Mouse (Mus musculus): ENCODE results near the gene Rhot1. TPM values are rescaled to one million over a fixed set of nuclear protein-coding genes. Genes with fewer than 3 reads are reported as not detected.

Rhot1 gene
- 65.2 and 68.7 TPM in 2 replicates for polyA plus RNA-seq (2014; fragmentation: Nextera tagmentation; extraction: Ambion mirVana)

DNA sequence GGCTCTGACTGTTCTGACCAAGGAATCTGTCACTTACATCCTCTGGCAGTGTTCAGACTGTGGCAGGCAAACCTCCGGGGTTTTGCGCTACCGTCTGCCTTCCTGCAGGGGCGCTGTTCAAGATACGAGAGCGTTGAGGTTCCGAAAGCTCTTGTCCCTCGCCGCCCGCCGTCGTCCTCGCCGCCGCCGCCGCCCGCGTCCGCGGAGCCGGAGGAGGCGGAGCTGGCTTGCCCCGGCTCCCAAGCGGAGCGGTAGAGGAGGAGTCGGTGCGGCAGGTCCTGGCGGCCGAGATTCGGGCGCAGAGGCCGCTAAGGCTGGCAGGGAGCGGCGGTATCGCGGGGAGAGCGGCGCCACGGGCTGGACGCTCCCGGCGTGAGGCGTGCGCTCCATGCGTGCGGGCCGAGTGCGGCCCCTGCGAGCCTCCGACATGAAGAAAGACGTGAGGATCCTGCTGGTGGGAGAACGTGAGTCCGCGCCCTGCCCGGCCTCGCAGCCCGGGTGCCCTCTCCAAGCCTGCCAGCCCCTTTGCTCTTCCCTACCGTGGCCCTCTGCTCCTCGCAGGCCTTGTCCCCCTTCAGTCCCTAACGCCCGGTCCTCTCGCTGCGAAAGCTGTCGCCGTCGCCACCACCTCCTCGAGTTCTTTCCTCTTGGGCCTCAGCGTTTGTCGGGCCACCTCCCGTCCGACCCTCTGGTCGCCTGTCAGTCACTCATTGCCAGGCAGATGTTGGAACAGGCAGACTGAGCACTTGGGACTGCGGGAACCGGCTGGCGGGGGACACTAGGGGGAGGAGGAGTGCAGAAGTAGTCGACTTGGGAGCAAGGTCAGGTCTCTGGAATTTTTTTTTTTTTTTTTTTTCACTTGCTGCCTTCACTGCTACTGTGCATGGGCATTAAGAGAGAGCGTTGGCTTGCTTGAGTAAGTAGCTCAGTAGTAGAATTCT is at the start of gene Rhot1:
TSS of gene Rhot1 (plus strand) at position 160 of the 941 bp plus-strand sequence.
- Histone ChIP-seq H3K4me1 (ENCODE audit: control insufficient read depth, insufficient read depth, low read length) (peaks cover 6% of the 10 kb centered on the region; the same call in 1 of the 2 replicates), H3K9ac (ENCODE audit: low read depth, low read length) (peak within 1 kb of the TSS; percentile 95), H3K36me3 (ENCODE audit: control insufficient read depth, insufficient read depth, low read length) (peaks cover 3% of the 10 kb centered on the region; the same call in 1 of the 2 replicates), H3K9me3 (replicated peaks; ENCODE audit: control insufficient read depth, low read length) (no peaks in the 10 kb centered on the region), H3K4me2 (peak within 1 kb of the TSS; percentile 72), H3K27ac (ENCODE audit: low read depth, low read length) (peak within 1 kb of the TSS; percentile 97), H3K4me3 (ENCODE audit: low read depth, low read length) (peak within 1 kb of the TSS; percentile 91), H3K27me3 (ENCODE audit: control insufficient read depth, insufficient read depth, low read length) (no peaks in the 10 kb centered on the region)
- peak; percentile 92 for ATAC-seq (replicated peaks; ENCODE audit: insufficient number of reproducible peaks, low FRiP score, low TSS enrichment)
- under 1% methylated on average over 78 of the region's 78 CpGs for WGBS (ENCODE audit: insufficient replicate concordance)

DNA sequence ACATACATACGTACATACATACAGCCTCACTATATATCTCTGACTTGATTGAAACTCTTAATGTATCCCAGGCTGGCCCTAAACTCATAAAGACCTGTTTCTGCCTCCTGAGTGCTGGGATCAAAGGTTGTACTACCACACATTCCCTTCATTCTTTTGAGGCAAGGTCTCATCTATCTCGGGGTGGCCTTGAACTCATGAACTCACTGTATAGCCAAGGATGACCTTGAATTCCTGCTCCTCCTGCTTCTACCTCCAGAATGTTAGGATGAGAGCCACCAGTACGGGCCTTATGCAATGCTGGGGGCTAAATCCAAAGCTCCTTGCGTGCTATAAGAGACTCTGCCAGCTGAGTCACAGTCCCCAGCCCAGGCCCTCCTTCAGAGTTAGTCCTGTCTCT is 47.8 kb upstream of the Rhot1 start:
- Histone ChIP-seq H3K9me3 (replicated peaks; ENCODE audit: control insufficient read depth, low read length) (no peaks in the 10 kb centered on the region), H3K4me3 (ENCODE audit: low read depth, low read length) (no peak overlapping the region), H3K36me3 (ENCODE audit: control insufficient read depth, insufficient read depth, low read length) (no peaks in the 10 kb centered on the region), H3K4me2 (no peak overlapping the region), H3K27ac (ENCODE audit: low read depth, low read length) (no peak overlapping the region), H3K9ac (ENCODE audit: low read depth, low read length) (no peak overlapping the region), H3K4me1 (ENCODE audit: control insufficient read depth, insufficient read depth, low read length) (no peaks in the 10 kb centered on the region), H3K27me3 (ENCODE audit: control insufficient read depth, insufficient read depth, low read length) (peaks cover 9% of the 10 kb centered on the region; the same call in 1 of the 2 replicates)
- no peak for ATAC-seq (replicated peaks; ENCODE audit: insufficient number of reproducible peaks, low FRiP score, low TSS enrichment)
- 71% methylated on average over 4 of the region's 4 CpGs for WGBS (ENCODE audit: insufficient replicate concordance)

DNA sequence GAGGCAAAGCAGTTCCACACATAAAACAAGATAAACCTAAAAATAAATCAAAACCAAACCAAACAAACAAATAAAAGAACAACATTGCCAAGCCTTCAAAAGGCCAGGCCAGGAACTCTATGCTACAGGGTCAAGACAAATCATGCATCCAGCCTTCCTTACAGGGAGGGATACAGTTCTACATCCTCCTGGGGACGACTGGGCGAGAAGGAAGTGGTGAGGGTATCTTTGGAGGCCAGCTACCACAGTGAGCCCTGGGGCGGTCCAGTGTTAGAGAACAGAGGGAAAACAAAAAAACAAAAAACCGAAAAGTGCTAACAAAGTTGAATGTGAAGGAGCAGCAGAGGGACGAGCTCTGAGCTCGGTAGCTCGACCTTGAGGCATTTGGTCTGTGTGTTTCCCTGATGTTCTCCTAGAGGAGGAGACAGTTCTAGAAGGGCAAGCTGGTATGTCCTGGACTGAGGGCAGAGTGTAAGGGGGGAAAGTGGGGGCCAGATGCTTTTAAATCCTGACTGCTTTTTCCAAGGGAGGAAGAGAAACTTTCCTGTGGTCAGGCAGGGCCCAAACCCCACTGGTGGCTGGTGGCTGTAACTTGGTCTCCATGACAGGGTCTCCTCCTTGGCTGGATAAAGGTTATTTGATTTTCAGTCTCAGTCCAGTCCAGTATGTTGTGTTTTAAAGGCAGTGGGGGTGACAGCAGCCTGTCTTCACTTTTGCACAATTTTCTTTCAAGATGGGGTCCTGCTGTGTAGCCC is 45.3 kb upstream of the Rhot1 start:
- WGBS (ENCODE audit: insufficient replicate concordance) = 70% methylated on average over 7 of the region's 7 CpGs
- no peaks in the 10 kb centered on the region for H3K4me1 ChIP-seq (ENCODE audit: control insufficient read depth, insufficient read depth, low read length)
- no peaks in the 10 kb centered on the region for H3K36me3 ChIP-seq (ENCODE audit: control insufficient read depth, insufficient read depth, low read length)
- H3K9me3 ChIP-seq (replicated peaks; ENCODE audit: control insufficient read depth, low read length) = no peaks in the 10 kb centered on the region
- H3K27ac ChIP-seq (ENCODE audit: low read depth, low read length) = no peak overlapping the region
- H3K9ac ChIP-seq (ENCODE audit: low read depth, low read length) = no peak overlapping the region
- H3K4me3 ChIP-seq (ENCODE audit: low read depth, low read length) = no peak overlapping the region
- no peak for ATAC-seq (replicated peaks; ENCODE audit: insufficient number of reproducible peaks, low FRiP score, low TSS enrichment)
- H3K4me2 ChIP-seq = no peak overlapping the region
- H3K27me3 ChIP-seq (ENCODE audit: control insufficient read depth, insufficient read depth, low read length) = no peaks in the 10 kb centered on the region

DNA sequence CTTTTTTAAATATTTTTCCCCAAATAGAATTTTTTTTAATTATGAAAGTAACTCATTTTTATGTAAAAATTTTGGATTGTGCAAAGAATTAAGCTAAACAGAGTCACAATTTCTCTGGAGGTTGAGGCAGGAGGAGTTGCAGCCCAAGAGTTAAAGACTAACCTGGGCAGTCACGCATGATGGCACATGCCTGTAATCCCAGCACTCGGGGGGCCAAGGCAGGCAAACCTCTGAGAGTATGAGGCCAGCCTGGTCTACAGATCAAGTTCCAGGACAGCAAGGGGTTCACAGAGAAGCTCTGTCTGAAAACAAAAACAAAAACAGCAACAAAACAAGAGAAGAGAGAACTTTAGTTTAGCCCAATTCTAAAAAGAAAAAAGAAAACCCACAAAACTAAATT is 44.6 kb upstream of the Rhot1 start:
- H3K4me3 ChIP-seq (ENCODE audit: low read depth, low read length) = no peak overlapping the region
- no peaks in the 10 kb centered on the region for H3K27me3 ChIP-seq (ENCODE audit: control insufficient read depth, insufficient read depth, low read length)
- no peaks in the 10 kb centered on the region for H3K9me3 ChIP-seq (replicated peaks; ENCODE audit: control insufficient read depth, low read length)
- H3K4me1 ChIP-seq (ENCODE audit: control insufficient read depth, insufficient read depth, low read length) = no peaks in the 10 kb centered on the region
- no peak overlapping the region for H3K4me2 ChIP-seq
- no peak overlapping the region for H3K9ac ChIP-seq (ENCODE audit: low read depth, low read length)
- WGBS (ENCODE audit: insufficient replicate concordance) = 61% methylated on average over 2 of the region's 2 CpGs
- ATAC-seq (replicated peaks; ENCODE audit: insufficient number of reproducible peaks, low FRiP score, low TSS enrichment) = no peak
- H3K27ac ChIP-seq (ENCODE audit: low read depth, low read length) = no peak overlapping the region
- no peaks in the 10 kb centered on the region for H3K36me3 ChIP-seq (ENCODE audit: control insufficient read depth, insufficient read depth, low read length)

DNA sequence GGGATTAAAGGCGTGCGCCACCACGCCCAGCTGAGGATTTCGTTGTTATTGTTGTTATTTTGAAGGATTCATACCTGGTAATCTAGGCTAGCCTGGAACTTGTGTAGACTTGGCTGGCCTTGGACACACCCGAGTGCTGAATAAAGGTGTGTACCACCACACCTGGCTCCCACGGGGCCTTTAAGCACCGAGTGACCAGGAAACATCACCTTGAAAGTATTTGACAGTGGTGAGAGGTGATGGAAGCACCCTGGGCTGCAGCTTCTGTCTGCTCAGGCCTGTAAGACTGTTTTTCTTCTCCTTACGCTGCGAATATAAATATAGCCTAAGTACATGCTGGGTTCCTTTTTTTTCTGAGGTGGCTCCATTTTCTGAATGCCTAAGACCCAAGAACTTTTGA is 40.7 kb upstream of the Rhot1 start:
- no peaks in the 10 kb centered on the region for H3K9me3 ChIP-seq (replicated peaks; ENCODE audit: control insufficient read depth, low read length)
- no peak overlapping the region for H3K4me2 ChIP-seq
- WGBS (ENCODE audit: insufficient replicate concordance) = 85% methylated on average over 9 of the region's 9 CpGs
- H3K9ac ChIP-seq (ENCODE audit: low read depth, low read length) = no peak overlapping the region
- no peak overlapping the region for H3K27ac ChIP-seq (ENCODE audit: low read depth, low read length)
- H3K4me3 ChIP-seq (ENCODE audit: low read depth, low read length) = no peak overlapping the region
- ATAC-seq (replicated peaks; ENCODE audit: insufficient number of reproducible peaks, low FRiP score, low TSS enrichment) = no peak
- no peaks in the 10 kb centered on the region for H3K27me3 ChIP-seq (ENCODE audit: control insufficient read depth, insufficient read depth, low read length)
- H3K36me3 ChIP-seq (ENCODE audit: control insufficient read depth, insufficient read depth, low read length) = no peaks in the 10 kb centered on the region
- H3K4me1 ChIP-seq (ENCODE audit: control insufficient read depth, insufficient read depth, low read length) = no peaks in the 10 kb centered on the region

DNA sequence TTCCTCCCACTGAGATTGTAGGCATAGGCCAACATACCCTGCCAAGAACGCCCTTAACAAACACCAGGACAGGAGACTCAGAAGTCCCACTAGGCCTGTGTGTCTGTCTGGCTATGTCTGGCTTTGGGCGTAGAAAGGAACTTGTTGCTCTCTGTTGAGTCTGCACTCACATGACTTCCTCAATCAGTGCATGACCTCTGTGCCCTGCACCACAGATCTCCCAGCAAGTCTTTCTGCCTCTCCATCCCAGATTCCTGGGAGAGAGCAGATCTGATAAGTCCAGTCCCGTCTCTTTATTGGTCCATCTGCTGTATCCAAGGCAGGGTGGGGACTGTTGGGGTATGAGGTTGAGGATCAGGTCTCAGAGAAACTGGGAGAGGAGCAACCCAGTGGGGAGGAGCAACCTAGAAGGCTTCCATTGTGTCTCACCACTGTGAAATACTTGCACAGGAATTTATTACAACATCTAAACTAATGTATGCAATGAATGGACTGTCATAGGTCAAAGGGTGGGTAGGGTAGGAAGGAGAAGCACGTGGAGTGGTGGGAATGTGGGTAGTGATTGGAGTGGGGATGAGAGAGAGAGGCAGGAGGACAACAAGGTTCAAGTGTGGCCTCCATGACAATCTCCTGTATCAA is 40.1 kb upstream of the Rhot1 start:
- Histone ChIP-seq H3K27me3 (ENCODE audit: control insufficient read depth, insufficient read depth, low read length) (no peaks in the 10 kb centered on the region), H3K4me3 (ENCODE audit: low read depth, low read length) (no peak overlapping the region), H3K9me3 (replicated peaks; ENCODE audit: control insufficient read depth, low read length) (no peaks in the 10 kb centered on the region), H3K4me2 (no peak overlapping the region), H3K36me3 (ENCODE audit: control insufficient read depth, insufficient read depth, low read length) (no peaks in the 10 kb centered on the region), H3K4me1 (ENCODE audit: control insufficient read depth, insufficient read depth, low read length) (no peaks in the 10 kb centered on the region), H3K9ac (ENCODE audit: low read depth, low read length) (no peak overlapping the region), H3K27ac (ENCODE audit: low read depth, low read length) (no peak overlapping the region)
- WGBS (ENCODE audit: insufficient replicate concordance) = 63% methylated on average over 4 of the region's 4 CpGs
- ATAC-seq (replicated peaks; ENCODE audit: insufficient number of reproducible peaks, low FRiP score, low TSS enrichment) = no peak

DNA sequence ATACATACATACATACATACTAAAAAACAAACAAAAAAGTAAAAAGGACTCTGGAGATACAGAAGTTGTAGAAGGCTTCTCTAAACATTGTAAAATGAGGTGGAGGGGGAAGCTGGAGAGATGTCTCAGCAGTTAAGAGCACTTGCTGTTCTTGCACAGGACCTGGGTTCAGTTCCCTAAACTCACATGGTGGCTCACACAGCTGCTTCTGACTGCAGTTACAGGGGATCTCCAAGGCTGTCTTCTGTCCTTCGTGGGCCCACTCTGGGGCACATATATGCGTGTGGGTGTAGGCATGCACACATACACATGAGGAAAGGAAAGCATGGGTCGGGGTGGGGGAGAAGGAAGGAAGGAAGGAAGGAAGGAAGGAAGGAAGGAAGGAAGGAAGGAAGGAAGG is 39.2 kb upstream of the Rhot1 start:
- Histone ChIP-seq H3K4me3 (ENCODE audit: low read depth, low read length) (no peak overlapping the region), H3K9ac (ENCODE audit: low read depth, low read length) (no peak overlapping the region), H3K36me3 (ENCODE audit: control insufficient read depth, insufficient read depth, low read length) (no peaks in the 10 kb centered on the region), H3K27ac (ENCODE audit: low read depth, low read length) (no peak overlapping the region), H3K4me1 (ENCODE audit: control insufficient read depth, insufficient read depth, low read length) (no peaks in the 10 kb centered on the region), H3K4me2 (no peak overlapping the region), H3K9me3 (replicated peaks; ENCODE audit: control insufficient read depth, low read length) (no peaks in the 10 kb centered on the region), H3K27me3 (ENCODE audit: control insufficient read depth, insufficient read depth, low read length) (no peaks in the 10 kb centered on the region)
- WGBS (ENCODE audit: insufficient replicate concordance) = 77% methylated on average over 3 of the region's 3 CpGs
- no peak for ATAC-seq (replicated peaks; ENCODE audit: insufficient number of reproducible peaks, low FRiP score, low TSS enrichment)

DNA sequence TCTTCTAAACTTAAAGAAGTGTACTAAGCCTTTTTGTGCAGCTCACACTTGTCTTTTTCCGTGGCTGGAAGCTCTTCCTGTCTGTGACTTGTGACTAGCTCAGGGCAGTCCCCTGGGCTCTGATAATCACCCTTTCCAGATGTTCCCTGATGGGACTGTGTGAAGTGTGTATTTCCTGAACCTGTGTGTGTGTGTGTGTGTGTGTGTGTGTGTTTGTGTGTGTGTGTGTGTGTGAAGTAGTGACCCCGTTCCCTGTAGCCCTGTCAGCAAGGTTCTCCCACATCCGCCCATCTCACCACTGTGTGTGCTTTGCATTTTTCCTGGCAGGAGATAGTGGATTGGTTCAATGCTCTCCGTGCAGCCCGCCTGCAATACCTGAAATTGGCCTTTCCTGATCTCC is 38.5 kb upstream of the Rhot1 start:
- H3K4me1 ChIP-seq (ENCODE audit: control insufficient read depth, insufficient read depth, low read length) = no peaks in the 10 kb centered on the region
- H3K4me3 ChIP-seq (ENCODE audit: low read depth, low read length) = no peak overlapping the region
- H3K4me2 ChIP-seq = no peak overlapping the region
- no peaks in the 10 kb centered on the region for H3K27me3 ChIP-seq (ENCODE audit: control insufficient read depth, insufficient read depth, low read length)
- no peak for ATAC-seq (replicated peaks; ENCODE audit: insufficient number of reproducible peaks, low FRiP score, low TSS enrichment)
- WGBS (ENCODE audit: insufficient replicate concordance) = 61% methylated on average over 5 of the region's 5 CpGs
- no peak overlapping the region for H3K9ac ChIP-seq (ENCODE audit: low read depth, low read length)
- no peaks in the 10 kb centered on the region for H3K36me3 ChIP-seq (ENCODE audit: control insufficient read depth, insufficient read depth, low read length)
- H3K9me3 ChIP-seq (replicated peaks; ENCODE audit: control insufficient read depth, low read length) = no peaks in the 10 kb centered on the region
- no peak overlapping the region for H3K27ac ChIP-seq (ENCODE audit: low read depth, low read length)

Measured in heart, embryonic 11.5 days (tissue).